Mouse (Mus musculus) lung, postnatal 0 days (tissue): ENCODE measurements around the gene Btbd17.

ENCODE experiments used
- CTCF ChIP-seq: IDR thresholded peaks from 2 replicates; pipeline ENCODE4 v1.5.1; 2016; ENCODE audit warnings: antibody characterized with exemption, mild to moderate bottlenecking
- EP300 ChIP-seq: IDR thresholded peaks from 2 replicates; pipeline ENCODE4 v1.6.1; 2016; ENCODE audit warnings: antibody characterized with exemption, mild to moderate bottlenecking, control low read depth

- TF ChIP-seq CTCF (no peak), EP300 (no peak)
These were observed 2.7 kb downstream of the Btbd17 start for GRCm38 (mm10) chr11:114792931-114793494.
